Mouse (Mus musculus) myocyte (in vitro differentiated cells): ENCODE data around the gene Gnat3.

ENCODE experiments used
- E2F4 ChIP-seq: IDR thresholded peaks from one replicate; pipeline ENCODE4 v1.6.1; 2011; ENCODE audit warnings: mild to moderate bottlenecking, control low read depth, moderate library complexity; ENCODE audit not compliant: insufficient read depth
- MAX ChIP-seq: IDR thresholded peaks from one replicate; pipeline ENCODE4 v1.6.1; 2011; ENCODE audit warnings: low read depth, mild to moderate bottlenecking, control low read depth
- MYOD1 ChIP-seq, 3 experiments: IDR thresholded peaks; one replicate each; pipeline ENCODE4 v1.6.1; 2011; ENCODE audit warnings: control low read depth in 2 of 3, low read depth in 2 of 3, mild to moderate bottlenecking in 2 of 3, moderate library complexity in 1 of 3; ENCODE audit not compliant: insufficient read length in 2 of 3, control insufficient read depth in 1 of 3
- MYOG ChIP-seq, 3 experiments: IDR thresholded peaks; one replicate each; pipeline ENCODE4 v1.6.1; 2011; ENCODE audit warnings: control low read depth in 2 of 3, low read depth in 2 of 3, mild to moderate bottlenecking in 2 of 3; ENCODE audit not compliant: insufficient read length in 2 of 3, control insufficient read depth in 1 of 3, insufficient read depth in 1 of 3
- POLR2A ChIP-seq: IDR thresholded peaks from one replicate; pipeline ENCODE4 v1.6.1; 2011; ENCODE audit warnings: low read depth, mild to moderate bottlenecking, control low read depth, moderate library complexity; ENCODE audit not compliant: insufficient read length
- SRF ChIP-seq: IDR thresholded peaks from one replicate; pipeline ENCODE4 v1.6.1; 2011; ENCODE audit warnings: low read depth; ENCODE audit not compliant: control insufficient read depth, insufficient read length
- USF1 ChIP-seq: IDR thresholded peaks from one replicate; pipeline ENCODE4 v1.6.1; 2011; ENCODE audit warnings: low read depth, mild to moderate bottlenecking, control low read depth, moderate library complexity

GRCm38 (mm10) chr5:18010301-18010700, 48.0 kb downstream of the Gnat3 start:
- TF ChIP-seq MAX (no peak), SRF (no peak), POLR2A (no peak), MYOD1 (IDR thresholded peaks at IDR 0.05; ENCODE audit: control insufficient read depth in 1 of 3, insufficient read length in 2 of 3, low read depth in 2 of 3) (no peak), MYOG (IDR thresholded peaks at IDR 0.05; ENCODE audit: control insufficient read depth in 1 of 3, insufficient read depth in 1 of 3, insufficient read length in 2 of 3, low read depth in 2 of 3) (no peak), USF1 (no peak), E2F4 (no peak)
